Mouse (Mus musculus) ES-Bruce4 (cell line): Measurements from ENCODE around the gene Tspan31.

Experiments
- CTCF ChIP-seq: IDR thresholded peaks from one replicate; pipeline ENCODE4 v1.8.1; 2011; ENCODE audit warnings: low read depth, low read length
- POLR2A ChIP-seq: IDR thresholded peaks from one replicate; pipeline ENCODE4 v1.8.1; 2011; ENCODE audit warnings: low read length; ENCODE audit not compliant: insufficient read depth

- TF ChIP-seq CTCF (no peak), POLR2A (no peak)
Observed at GRCm38 (mm10) chr10:127041274-127041766, 28.7 kb downstream of the Tspan31 start, which contains the start of the genes Mettl1 and Eef1akmt3.
